Mouse (Mus musculus) stomach, embryonic 15.5 days (tissue): ENCODE measurements around the gene Catsper2. TPM values are rescaled to one million over a fixed set of nuclear protein-coding genes. Genes with fewer than 3 reads are reported as not detected.

ENCODE experiments used
- ATAC-seq: fragments of 200-750 bp; cut with Nextera tagmentation; 2 replicates; pipeline ENCODE4 v1.8.0; 2017; ENCODE audit warnings: low read depth, moderate number of reproducible peaks, moderate TSS enrichment; ENCODE audit not compliant: insufficient read depth, low FRiP score
- H3K27ac ChIP-seq: fragments of 300-500 bp; sonication (generic); 2 replicates; pipeline ENCODE4 v1.5.1; 2015; ENCODE audit warnings: mild to moderate bottlenecking, inconsistent platforms
- H3K27me3 ChIP-seq: fragments of 300-500 bp; sonication (generic); replicated peaks from 2 replicates; pipeline ENCODE4 v1.6.1; 2015; ENCODE audit warnings: inconsistent platforms
- H3K36me3 ChIP-seq: fragments of 300-500 bp; sonication (generic); 2 replicates; pipeline ENCODE4 v1.6.1; 2015; ENCODE audit warnings: inconsistent platforms
- H3K4me1 ChIP-seq: fragments of 300-500 bp; sonication (generic); 2 replicates; pipeline ENCODE4 v1.6.1; 2015; ENCODE audit warnings: inconsistent platforms
- H3K4me2 ChIP-seq: fragments of 300-500 bp; sonication (generic); 2 replicates; pipeline ENCODE4 v1.6.1; 2015; ENCODE audit warnings: mild to moderate bottlenecking, inconsistent platforms
- H3K4me3 ChIP-seq: fragments of 300-500 bp; sonication (generic); replicated peaks from 2 replicates; pipeline ENCODE4 v1.5.1; 2015; ENCODE audit warnings: inconsistent platforms
- H3K9ac ChIP-seq: fragments of 300-500 bp; sonication (generic); 2 replicates; pipeline ENCODE4 v1.6.1; 2015; ENCODE audit warnings: inconsistent platforms
- H3K9me3 ChIP-seq: fragments of 300-500 bp; sonication (generic); 2 replicates; pipeline ENCODE4 v1.6.1; 2016; ENCODE audit warnings: inconsistent platforms
- WGBS: fragments of 180-500 bp; shearing (Covaris S2); methylation state at CpG from one replicate; pipeline ENCODE4 v1.1.7; 2015; 5-methylcytosine and 5-hydroxymethylcytosine counted together
- polyA plus RNA-seq: library from polyadenylated mRNA; unstranded; fragments of >200 nt; fragmentation: Nextera tagmentation; extraction: Ambion mirVana; gene quantifications from 2 replicates; pipeline ENCODE4 v1.2.1, GENCODE M21; 2015

Catsper2 gene
- polyA plus RNA-seq, result 1.6 and 2.3 TPM in 2 replicates

DNA sequence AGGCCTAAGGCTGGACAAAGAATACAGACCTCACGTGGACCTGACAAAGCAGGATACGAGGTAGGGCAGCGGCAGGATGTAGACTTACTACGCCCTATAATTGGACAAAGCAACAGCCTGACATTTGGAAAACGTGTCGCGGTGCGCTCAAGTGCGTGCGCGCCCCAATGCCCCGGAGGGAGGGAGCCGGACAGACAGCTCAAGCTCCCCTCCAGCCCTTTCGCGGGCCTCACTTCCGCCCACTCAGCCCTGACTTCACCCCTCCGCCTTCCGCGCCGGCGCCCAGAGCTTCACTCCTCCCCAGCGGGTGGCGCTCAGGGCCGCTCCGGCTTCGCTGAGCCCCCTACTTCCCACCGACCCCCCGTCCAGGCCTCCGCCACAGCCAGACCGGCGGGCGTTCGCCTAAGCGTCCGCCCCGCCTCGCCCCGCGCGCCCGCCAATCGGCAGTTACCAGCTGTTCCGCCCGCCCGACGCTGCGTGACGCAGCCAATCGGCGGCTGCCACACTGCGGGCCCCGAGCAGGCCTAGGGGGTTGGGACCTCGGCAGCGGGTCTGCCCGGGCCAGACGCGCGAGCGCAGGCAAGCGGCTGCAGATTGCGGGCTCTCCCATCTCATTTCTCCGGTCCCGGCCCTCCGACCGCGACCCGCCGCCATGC lies at the start of gene Catsper2, which contains the start of gene Pdia3:
Catsper2 (minus strand) TSS at position 406 of the 656 bp plus-strand sequence.
Pdia3 (plus strand) TSS at position 389 of the 656 bp plus-strand sequence.
- under 1% methylated on average over 68 of the region's 68 CpGs for WGBS
- Histone ChIP-seq H3K9me3 (no peaks in the 10 kb centered on the region), H3K9ac (peak within 1 kb of the TSS; percentile 72), H3K27ac (peak within 1 kb of the TSS; percentile 91), H3K4me1 (peaks cover 16% of the 10 kb centered on the region; the same call in 1 of the 2 replicates), H3K27me3 (no peaks in the 10 kb centered on the region), H3K4me3 (peak within 1 kb of the TSS; percentile 67), H3K4me2 (peak within 1 kb of the TSS; percentile 65), H3K36me3 (peaks cover 6% of the 10 kb centered on the region; the same call in 1 of the 2 replicates)
- peak; percentile 99 for ATAC-seq

- no peak for ATAC-seq
- no peak overlapping the region for H3K4me3 ChIP-seq
- H3K4me2 ChIP-seq, result no peak overlapping the region
- no peaks in the 10 kb centered on the region for H3K9me3 ChIP-seq
- H3K27ac ChIP-seq, result no peak overlapping the region
- H3K36me3 ChIP-seq, result peaks cover 6% of the 10 kb centered on the region
- peaks cover 6% of the 10 kb centered on the region; the same call in 1 of the 2 replicates for H3K4me1 ChIP-seq
- no peak overlapping the region for H3K9ac ChIP-seq
- no peaks in the 10 kb centered on the region for H3K27me3 ChIP-seq
- 50% methylated on average over 2 of the region's 2 CpGs for WGBS
Measured at GRCm38 (mm10) chr2:121460071-121460470, 46.5 kb upstream of the Catsper2 start.

DNA sequence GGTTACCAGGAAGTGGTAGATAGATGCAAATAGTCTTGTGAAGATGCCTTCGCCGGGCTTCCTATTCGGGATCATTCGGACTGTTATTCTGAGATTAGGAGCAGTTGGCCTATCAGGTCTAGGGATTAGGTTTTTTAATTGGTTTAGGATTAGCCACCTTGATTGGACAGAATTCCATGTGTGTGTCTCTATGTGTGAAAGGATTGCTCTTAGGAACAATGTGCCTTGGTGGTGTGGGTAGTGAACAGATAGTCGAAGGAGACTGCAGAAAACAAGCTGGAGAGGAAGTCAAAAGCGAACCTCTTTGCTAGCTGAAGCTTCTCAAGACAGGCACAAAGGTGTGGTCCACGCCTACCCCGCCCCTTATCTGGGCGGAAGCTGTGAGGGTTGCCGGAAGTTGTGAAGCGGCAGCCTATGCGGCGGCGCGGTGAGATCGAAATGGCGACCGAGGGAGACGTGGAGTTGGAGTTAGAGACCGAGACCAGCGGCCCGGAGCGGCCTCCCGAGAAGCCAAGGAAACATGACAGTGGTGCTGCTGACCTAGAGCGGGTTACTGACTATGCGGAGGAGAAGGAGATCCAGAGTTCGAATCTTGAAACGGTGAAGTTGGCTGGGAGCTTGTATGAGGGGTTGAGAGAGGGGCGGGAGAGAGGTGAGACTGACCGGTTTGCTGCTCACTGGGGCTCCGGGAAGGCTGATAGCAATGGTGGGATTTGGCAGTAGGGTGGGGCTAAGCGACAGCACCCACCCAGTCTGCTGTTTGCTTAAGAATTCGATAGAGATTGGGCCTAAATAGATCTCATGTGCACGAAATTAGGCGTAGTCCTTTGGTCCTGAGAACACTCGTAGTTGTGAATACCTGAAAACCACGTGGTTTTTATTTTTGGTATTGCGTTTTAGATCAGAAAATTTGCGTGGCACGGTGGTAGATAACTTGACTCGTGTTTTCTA lies 43.4 kb upstream of the Catsper2 start, which contains the start of gene Serinc4:
Serinc4 (minus strand) TSS at position 90 of the 951 bp plus-strand sequence.
- ATAC-seq, result peak; percentile 94
- Histone ChIP-seq H3K27me3 (no peaks in the 10 kb centered on the region), H3K9me3 (no peaks in the 10 kb centered on the region), H3K9ac (peak within 1 kb of the TSS; percentile 62), H3K4me2 (peak within 1 kb of the TSS; percentile 59), H3K36me3 (peaks cover 16% of the 10 kb centered on the region), H3K4me3 (peak within 1 kb of the TSS; percentile 73), H3K27ac (peak within 1 kb of the TSS; percentile 82), H3K4me1 (peaks cover 10% of the 10 kb centered on the region; the same call in 1 of the 2 replicates)
- WGBS, result 4% methylated on average over 41 of the region's 41 CpGs

DNA sequence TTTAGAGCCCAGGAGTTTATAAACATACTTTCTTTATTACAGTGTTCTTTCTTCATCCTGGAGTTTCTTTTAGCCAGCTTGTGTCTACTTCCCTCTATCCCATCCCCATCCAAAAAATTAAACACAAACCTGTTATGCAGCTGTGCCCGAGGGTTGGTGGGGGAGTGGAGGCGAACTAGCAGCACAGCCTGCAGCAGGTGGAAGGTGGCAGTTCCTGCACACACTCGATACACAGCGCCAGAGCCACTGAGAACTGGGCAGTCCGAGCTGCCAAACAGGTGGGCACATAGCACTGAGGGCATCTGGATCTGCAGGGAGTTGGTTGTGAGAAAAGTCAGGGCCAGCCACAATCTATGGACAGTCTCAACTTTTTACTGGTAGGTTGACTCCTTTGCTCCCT lies 41.9 kb upstream of the Catsper2 start:
- Histone ChIP-seq H3K4me1 (peaks cover 16% of the 10 kb centered on the region), H3K27ac (no peak overlapping the region), H3K36me3 (peaks cover 16% of the 10 kb centered on the region), H3K9me3 (no peaks in the 10 kb centered on the region), H3K4me2 (no peak overlapping the region), H3K9ac (no peak overlapping the region), H3K4me3 (no peak overlapping the region), H3K27me3 (no peaks in the 10 kb centered on the region)
- ATAC-seq, result no peak
- WGBS, result 78% methylated on average over 5 of the region's 5 CpGs

DNA sequence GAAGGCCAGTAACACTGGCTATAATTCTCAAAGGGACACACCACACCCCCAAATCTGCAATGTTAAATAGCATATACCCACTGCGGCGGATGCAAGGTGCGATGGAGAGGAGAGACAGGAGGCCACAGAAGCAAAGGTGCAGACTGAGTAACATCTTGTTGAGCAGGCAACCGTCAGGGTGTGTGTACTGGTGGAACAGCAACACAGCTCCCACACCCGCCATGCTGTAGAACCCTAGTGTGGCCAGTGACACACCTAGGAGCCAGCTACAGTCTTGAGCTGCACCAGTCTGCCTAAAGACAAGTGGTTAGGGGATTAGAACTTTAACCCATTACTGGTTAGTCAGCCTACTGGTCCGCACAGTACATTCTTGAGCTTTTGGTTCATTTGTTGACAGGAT lies 40.3 kb upstream of the Catsper2 start:
- Histone ChIP-seq H3K9ac (no peak overlapping the region), H3K27ac (no peak overlapping the region), H3K27me3 (no peaks in the 10 kb centered on the region), H3K36me3 (peaks cover 16% of the 10 kb centered on the region), H3K4me3 (no peak overlapping the region), H3K4me1 (peaks cover 20% of the 10 kb centered on the region), H3K4me2 (no peak overlapping the region), H3K9me3 (no peaks in the 10 kb centered on the region)
- 84% methylated on average over 6 of the region's 6 CpGs for WGBS
- no peak for ATAC-seq

- 67% methylated on average over 4 of the region's 4 CpGs for WGBS
- Histone ChIP-seq H3K4me2 (no peak within 1 kb of the TSS), H3K36me3 (peaks cover 11% of the 10 kb centered on the region; the same call in 1 of the 2 replicates), H3K4me1 (peaks cover 20% of the 10 kb centered on the region), H3K27me3 (no peaks in the 10 kb centered on the region), H3K9ac (no peak within 1 kb of the TSS), H3K27ac (no peak within 1 kb of the TSS), H3K9me3 (no peaks in the 10 kb centered on the region), H3K4me3 (no peak within 1 kb of the TSS)
- no peak for ATAC-seq
Measured at GRCm38 (mm10) chr2:121452990-121453389, 39.4 kb upstream of the Catsper2 start, which contains the start of gene Hypk. Gene Hypk, plus strand, starts transcription at chr2:121453290.

- no peaks in the 10 kb centered on the region for H3K27me3 ChIP-seq
- 73% methylated on average over 4 of the region's 4 CpGs for WGBS
- no peaks in the 10 kb centered on the region for H3K9me3 ChIP-seq
- H3K27ac ChIP-seq, result no peak overlapping the region
- no peak overlapping the region for H3K9ac ChIP-seq
- H3K4me3 ChIP-seq, result no peak overlapping the region
- ATAC-seq, result no peak
- H3K4me1 ChIP-seq, result peaks cover 20% of the 10 kb centered on the region
- peaks cover 11% of the 10 kb centered on the region; the same call in 1 of the 2 replicates for H3K36me3 ChIP-seq
- no peak overlapping the region for H3K4me2 ChIP-seq
Measured at GRCm38 (mm10) chr2:121452361-121452760, 38.8 kb upstream of the Catsper2 start.

DNA sequence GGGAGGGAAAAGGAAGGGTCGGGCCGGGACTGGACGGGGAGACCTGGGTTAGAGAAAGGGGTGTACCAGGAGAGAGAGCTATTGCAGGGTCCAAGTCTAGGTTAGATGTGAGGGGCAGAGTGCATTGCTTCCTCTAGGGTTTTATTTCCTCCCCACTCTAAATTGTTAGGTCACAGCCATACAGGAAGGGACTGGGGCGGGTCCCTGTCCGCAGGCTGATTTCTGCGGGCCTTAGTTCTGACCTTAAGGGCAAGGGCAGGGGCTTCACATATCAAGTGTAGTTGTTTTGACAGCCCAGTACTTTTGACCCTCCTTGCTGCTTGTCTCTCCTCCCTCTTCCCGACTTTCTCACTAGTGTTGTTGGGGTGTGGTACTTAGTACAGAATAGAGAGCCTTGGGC lies 36.5 kb upstream of the Catsper2 start:
- Histone ChIP-seq H3K36me3 (peaks cover 11% of the 10 kb centered on the region; the same call in 1 of the 2 replicates), H3K27ac (peak overlapping the region; percentile 97), H3K4me1 (peaks cover 14% of the 10 kb centered on the region; the same call in 1 of the 2 replicates), H3K9ac (peak overlapping the region; percentile 100; the same call in 1 of the 2 replicates), H3K4me2 (peak overlapping the region; percentile 70), H3K9me3 (no peaks in the 10 kb centered on the region), H3K27me3 (no peaks in the 10 kb centered on the region), H3K4me3 (peak overlapping the region; percentile 100)
- no peak for ATAC-seq
- 0% methylated on average over 7 of the region's 7 CpGs for WGBS

- under 1% methylated on average over 52 of the region's 54 CpGs for WGBS
- Histone ChIP-seq H3K4me2 (peak overlapping the region; percentile 70), H3K4me3 (peak overlapping the region; percentile 100), H3K9ac (peak overlapping the region; percentile 100), H3K36me3 (peaks cover 11% of the 10 kb centered on the region; the same call in 1 of the 2 replicates), H3K4me1 (peaks cover 14% of the 10 kb centered on the region; the same call in 1 of the 2 replicates), H3K9me3 (no peaks in the 10 kb centered on the region), H3K27ac (peak overlapping the region; percentile 97), H3K27me3 (no peaks in the 10 kb centered on the region)
- ATAC-seq, result peak; percentile 9; the same call in 1 of the 2 replicates
Measured at GRCm38 (mm10) chr2:121449545-121450011, 36.0 kb upstream of the Catsper2 start.

- no peaks in the 10 kb centered on the region for H3K9me3 ChIP-seq
- peak within 1 kb of the TSS; percentile 97 for H3K27ac ChIP-seq
- H3K4me2 ChIP-seq, result peak within 1 kb of the TSS; percentile 83
- no peaks in the 10 kb centered on the region for H3K27me3 ChIP-seq
- ATAC-seq, result peak; percentile 98
- peak within 1 kb of the TSS; percentile 100 for H3K4me3 ChIP-seq
- H3K36me3 ChIP-seq, result peaks cover 11% of the 10 kb centered on the region; the same call in 1 of the 2 replicates
- WGBS, result under 1% methylated on average over 64 of the region's 74 CpGs
- peak within 1 kb of the TSS; percentile 100 for H3K9ac ChIP-seq
- H3K4me1 ChIP-seq, result peaks cover 14% of the 10 kb centered on the region; the same call in 1 of the 2 replicates
Measured at GRCm38 (mm10) chr2:121448739-121449535, 35.3 kb upstream of the Catsper2 start, which contains the start of gene Serf2. Gene Serf2, plus strand, starts transcription at chr2:121449195.
